Mouse (Mus musculus) mouse embryonic stem cell (cell line): ENCODE results near the gene Syt3.

Experiments used
- in situ Hi-C, 2 experiments: fragments of 300-500 bp; cut with MboI; formaldehyde crosslinking; loops; 1 replicate in 1 of 2; 3 replicates in 1 of 2; pipeline ENCODE4 v1.14.3; 2019 to 2020; ENCODE audit warnings: low sequenced_read_pairs in 2 of 2, low pct_unique_long_range_greater_than_20kb in 1 of 2, mixed read lengths in 1 of 2; ENCODE audit not compliant: unreplicated experiment in 1 of 2

Gene Syt3

DNA sequence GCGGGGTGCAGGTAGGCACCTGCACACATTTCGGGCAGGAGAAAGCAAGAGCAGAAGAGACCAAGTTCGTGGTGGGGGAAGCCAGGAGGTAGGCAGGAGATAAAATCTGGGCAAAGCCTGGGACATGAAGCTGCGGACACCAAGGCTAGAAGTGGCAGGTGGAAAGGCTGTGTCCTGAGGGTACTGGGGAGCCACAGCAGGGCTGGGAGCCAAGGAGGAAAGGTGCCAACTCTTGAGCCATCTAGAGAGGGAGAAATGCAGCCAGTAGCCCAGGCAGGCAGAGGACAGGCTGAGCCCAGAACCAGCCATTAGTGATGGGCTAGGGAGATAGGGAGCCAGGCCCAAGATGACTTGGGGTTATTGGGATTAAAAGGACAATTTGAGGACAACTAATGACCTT is 7.9 kb downstream of the Syt3 start:
- in situ Hi-C loops: no loop called here

DNA sequence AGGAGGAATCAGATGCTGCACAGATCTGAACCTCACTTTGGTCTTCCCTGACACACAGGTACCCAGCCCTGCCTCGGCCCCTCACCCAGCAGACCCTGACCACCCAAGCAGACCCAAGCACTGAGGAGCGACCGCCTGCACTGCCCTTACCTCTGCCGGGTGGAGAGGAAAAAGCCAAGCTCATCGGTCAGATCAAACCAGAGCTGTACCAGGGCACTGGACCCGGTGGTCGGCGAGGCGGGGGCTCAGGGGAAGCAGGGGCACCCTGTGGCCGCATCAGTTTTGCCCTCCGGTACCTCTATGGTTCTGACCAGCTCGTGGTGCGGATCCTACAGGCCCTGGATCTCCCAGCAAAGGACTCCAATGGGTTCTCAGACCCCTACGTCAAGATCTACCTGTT is 8.4 kb downstream of the Syt3 start:
- in situ Hi-C loops: no loop called here

DNA sequence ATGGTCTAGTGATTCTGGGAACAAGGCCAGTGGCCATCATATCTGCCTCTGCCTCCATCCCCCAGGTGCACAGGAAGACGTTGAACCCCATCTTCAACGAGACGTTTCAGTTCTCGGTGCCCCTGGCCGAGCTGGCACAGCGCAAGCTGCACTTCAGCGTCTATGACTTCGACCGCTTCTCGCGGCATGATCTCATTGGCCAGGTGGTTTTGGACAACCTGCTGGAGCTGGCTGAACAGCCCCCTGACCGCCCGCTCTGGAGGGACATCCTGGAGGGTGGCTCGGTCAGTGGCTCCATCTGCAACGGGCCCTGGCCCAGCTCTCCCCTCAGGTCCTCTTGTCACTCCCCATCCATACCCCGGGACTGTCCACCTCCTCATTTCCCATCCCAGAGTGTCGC is 9.4 kb downstream of the Syt3 start:
- in situ Hi-C loops: no loop called here

DNA sequence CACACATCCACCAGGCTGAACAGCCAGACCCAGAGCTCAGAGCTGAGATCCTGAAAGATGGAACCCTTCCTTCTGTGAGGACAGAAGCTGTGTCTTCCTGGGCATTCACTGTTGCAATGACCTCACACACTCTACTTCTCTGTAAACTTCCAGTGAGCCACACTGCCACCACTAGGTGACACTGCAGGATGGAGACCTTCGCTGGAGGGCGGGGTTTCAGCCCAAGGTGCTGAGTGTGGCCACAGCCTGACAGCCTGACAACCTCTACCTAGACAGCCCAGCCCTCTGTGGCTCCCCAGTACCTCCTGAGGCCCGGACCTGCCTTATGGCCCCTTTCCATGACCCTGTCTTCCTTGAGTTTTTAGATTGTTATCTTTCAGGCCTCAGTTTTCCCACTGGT is 14.7 kb downstream of the Syt3 start:
- in situ Hi-C loops: no loop called here

DNA sequence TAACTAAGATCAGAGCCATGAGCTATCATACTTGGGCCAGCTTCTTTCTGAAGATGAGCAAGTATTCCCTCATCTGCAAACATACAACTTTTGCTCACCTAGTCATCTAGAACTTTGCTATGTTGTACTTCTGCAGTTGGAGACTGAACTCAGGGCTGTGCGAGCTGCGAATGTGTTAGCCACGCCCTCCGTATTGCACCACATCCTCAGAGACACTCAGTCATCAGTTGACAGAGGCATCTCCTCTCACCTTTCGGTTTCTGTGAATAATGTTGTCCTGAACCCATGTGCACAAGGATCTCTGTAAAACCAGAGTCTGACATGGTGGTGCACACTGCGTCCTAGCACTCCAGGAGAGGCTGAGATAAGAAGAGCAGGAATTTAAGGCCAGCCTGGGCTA is 17.8 kb downstream of the Syt3 start:
- in situ Hi-C loops: loop anchor here in 1 of 2 experiments (5.0 kb wide), 1 partner anchor 96 kb away; the partner anchor contains the start of genes Emc10 and Fam71e1

DNA sequence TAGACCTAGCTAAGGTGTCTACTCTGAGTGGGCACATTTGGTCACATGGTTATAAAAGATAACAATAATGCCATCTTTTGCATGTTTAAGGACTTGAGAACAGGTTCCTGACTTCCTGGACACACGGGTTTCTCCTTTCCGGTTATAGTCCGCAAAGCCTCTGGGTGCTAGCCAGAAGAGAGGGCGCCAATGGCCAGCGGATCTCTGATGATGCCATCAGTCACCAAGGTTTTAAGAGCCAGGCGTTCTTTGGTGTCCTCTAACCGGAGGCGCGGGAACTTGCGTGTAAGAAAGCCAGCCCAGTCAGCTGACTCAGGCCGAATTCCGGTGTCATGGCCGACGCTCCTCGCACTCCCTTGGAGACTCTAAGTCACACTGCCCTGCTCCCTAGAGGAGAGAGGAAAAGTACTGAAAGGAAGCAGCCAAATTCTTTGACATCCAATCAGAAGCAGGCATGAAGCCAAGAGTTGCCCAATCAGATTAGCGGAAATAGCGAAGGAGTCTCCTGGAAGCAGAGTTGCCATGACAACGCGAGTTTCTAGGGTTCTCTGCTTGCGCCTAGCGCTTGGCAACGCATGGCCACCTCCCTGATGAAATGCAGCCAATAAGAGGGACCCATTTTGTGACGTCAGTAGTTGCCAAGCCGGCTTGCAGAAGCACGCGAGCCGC is 21.6 kb downstream of the Syt3 start:
- in situ Hi-C loops: no loop called here

DNA sequence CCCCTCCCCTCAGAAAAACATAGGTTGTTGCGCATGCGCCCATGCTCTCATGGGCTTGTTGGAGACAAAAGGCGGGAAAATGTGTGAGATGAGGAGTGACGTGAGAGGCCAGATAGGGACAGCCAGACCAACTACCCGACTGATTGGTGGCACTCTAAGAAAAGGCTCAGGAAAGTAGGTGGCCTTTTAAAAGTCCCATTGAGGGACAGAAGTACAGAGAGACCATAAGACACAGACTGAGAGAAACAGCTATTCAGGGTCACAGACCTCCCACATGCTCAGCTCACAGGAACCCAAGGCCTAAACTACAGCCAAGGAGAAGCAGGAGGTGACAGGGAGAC is 22.1 kb downstream of the Syt3 start:
- in situ Hi-C loops: no loop called here

DNA sequence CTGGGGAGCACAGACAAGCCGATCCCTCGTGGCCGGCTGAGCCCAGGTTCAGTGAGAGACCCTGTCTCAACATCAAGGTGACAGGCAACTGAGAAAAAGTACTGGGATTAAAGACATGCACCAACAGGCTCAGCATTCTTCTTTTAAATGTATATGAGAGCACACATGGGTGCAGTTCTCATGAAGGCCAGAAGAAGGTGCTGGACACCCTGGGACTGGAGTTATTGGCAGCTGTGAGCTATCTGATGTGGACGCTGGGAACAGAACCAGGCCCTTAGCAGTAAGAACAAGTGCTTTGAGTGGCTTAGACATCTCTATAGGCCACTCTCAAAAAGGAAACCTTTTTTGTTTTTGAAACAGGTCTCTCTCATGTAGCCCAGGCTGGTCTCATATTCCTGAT is 27.2 kb downstream of the Syt3 start:
- in situ Hi-C loops: no loop called here

DNA sequence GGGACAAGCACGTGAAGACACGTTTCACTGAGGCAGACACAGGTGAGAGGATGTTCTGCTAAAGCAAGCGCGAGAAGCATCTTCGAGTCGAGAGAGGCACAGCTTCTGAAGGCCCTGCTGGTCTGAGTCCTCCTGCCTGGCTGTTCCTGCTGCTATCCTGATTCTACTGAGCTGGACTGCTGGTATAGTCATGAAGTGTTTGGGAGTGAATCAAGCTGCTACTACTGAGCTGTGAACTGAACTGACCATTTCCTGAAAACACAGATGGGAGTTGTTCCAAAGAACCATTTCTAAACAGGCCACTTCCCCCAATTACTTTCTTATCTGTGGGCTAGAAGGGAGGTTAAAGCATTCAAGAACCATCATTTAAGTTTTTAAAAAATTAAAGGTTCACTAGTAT is 29.4 kb downstream of the Syt3 start:
- in situ Hi-C loops: no loop called here

DNA sequence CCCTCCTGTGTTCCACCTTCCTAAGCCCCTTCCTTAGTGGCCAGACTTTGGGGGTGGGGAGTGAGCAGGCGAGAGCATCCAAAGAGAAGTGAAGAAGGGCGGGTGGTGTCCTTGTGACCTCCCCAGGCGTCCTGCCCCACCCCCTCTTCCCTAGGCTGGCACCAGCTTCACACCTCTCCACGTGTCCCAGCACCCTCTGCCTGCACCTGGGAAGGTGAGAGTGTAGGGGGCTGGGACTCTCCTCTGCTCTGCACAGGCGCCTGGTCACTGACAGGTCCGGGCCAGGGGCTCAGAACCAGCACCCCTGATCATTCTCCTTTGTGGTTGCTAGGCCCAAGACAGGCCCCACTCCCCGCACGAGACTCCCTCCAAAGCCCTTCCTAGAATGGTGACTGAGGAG is 43.8 kb downstream of the Syt3 start:
- in situ Hi-C loops: loop anchor here in 1 of 2 experiments (25.0 kb wide), 1 partner anchor 90 kb away; no protein-coding TSS in a partner anchor

DNA sequence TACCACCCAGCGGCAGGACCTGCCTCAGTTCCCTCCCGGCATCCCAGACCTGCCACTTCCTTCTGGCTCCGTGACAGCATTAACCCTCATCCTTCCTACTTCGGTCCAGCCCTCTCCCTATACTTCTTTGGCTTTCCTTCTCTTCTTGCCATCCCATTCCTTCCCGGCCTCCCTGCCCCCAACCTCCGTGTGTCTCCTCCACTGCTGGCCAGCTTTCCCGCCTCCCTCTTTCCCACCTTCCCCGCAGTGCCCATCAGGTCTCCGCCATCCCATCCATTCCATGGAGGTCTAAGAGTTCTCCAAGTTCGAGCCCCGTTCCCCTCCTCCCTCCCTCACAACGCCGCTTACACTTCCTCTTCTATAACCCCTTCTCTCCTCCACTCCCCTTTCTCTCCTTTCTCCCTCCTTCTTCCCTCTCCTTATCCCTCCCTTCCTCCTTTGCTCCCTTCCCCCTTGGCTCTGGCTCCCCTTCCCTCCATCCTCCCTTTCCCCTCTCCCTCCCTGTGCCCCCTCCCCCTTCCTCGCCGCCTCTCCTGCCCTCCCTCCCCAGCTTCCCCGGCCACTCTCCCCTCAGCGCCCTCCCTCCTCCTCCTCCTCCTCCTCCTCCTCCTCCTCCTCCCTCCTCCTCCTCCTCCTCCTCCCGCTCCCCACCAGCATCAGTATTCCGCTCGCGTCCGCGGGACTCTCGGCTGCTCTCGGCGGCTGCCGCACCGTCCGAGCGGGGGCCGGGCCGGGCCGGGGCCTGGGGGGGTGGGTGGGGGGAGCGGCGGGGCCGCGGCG is 44.5 kb downstream of the Syt3 start:
- in situ Hi-C loops: loop anchor here in 1 of 2 experiments (25.0 kb wide), 1 partner anchor 91 kb away; no protein-coding TSS in a partner anchor

DNA sequence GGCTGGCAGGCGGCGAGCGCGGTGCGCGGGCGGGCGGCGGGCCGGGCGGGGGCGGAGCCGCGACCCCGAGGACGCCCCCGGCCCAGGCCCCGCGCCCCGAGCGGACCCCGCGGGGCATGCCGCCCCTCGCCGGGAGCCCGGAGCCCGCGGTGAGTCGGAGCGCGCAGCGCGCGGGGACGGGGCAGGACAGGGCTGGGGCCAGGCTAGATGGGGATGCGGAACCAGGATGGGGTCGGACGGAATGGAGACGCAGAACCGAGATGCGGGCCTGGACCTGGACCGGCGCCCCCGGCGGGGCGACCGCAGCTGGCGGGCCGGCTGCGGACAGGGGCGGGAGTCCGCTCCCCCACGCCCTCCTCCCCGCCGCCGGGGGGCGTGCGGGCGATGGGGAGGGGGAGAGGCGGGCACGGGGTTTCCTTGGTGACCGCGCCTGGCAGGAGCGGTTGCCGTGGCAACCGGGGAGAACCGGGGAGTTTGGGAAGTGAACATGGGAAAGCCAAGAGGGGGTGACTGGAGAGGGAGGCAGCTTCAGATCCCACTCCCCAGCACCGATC is 45.1 kb downstream of the Syt3 start, which contains the start of gene Lrrc4b:
Gene Lrrc4b (plus strand): TSS at position 51 of the 554 bp plus-strand sequence.
- in situ Hi-C loops: loop anchor here in 1 of 2 experiments (25.0 kb wide), 1 partner anchor 92 kb away; no protein-coding TSS in a partner anchor

DNA sequence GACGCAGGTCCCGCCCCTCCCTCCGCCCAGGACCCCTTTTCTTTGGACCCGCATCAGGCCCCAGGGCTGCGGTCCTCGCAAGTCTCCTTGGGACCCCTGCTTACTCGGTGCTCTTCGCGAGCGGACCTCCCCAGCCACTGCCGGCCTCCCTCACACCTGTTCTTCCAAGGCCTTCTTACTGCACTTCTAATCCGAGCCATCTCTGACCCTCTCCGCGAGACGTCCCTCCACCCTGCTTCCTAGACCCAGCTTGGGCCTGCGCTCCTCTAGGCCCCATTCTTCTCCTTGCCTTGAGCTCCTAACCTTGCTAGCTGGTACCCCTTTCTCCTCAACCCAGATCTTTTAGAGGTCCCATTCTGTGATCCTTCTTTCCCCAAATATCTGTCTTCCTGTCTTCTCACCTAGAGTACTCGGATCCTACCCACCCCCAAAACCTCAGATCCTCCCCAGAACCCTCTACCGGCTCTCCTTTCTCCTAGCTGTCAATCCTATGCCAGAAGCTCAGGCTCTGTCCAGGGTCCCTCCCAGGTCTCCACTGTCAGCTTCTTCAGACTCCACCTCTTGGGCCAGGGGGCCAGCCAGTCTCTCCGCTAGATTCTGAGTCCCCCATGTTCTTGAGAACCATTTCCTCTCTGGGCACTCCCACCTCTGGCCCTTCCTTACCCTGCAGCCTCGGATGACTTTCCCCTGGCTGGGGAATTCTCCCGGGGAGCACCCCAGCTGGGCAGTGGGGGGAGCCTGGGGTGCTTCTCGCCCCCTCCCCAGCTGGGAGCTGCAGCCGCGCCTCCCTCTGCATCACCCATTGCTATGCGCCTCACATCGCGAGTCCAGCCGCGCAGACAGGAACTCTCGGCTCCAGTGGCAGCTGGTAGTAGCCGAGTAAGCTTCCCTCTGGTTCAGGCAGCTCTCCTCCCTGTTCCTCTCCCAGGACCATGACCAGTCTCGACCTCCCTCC is 45.9 kb downstream of the Syt3 start:
- in situ Hi-C loops: loop anchor here in 1 of 2 experiments (25.0 kb wide), 1 partner anchor 93 kb away; no protein-coding TSS in a partner anchor

DNA sequence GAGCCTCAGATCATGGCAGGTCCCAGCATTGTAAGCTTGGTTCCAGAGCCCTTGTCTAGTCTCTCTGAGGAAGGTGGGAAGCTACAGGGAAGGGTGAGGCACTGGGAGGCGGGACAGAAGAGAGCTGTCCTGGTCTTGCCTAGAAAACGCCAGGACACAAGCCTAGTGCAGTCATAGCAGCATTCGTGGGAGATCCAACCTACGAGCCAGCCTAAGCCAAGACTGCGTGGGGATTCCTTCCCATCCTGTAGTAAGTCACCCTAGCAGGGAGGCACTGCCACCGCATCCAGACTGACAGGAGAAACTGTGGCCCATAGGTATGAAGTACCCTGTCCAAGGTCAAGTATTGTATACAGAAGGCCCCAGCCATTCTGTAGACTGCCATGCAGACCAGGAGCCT is 48.6 kb downstream of the Syt3 start:
- in situ Hi-C loops: loop anchor here in 1 of 2 experiments (25.0 kb wide), 1 partner anchor 95 kb away; no protein-coding TSS in a partner anchor

DNA sequence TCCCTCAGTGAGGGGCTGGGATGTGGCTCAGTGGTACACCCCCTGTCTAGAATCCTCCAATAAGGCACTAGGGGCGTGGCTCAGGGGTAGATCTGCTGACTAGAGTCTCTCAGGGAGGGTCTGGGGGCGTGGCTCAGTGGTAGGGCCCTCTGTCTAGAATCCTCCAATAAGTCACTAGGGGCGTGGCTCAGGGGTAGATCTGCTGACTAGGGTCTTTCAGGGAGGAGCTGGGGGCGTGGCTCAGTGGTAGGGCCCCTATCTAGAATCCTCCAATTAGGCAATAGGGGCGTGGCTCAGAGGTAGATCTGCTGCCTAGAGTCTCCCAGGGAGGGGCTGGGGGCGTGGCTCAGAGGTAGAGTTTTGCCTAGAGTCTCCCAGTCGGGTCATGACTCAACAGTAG is 49.5 kb downstream of the Syt3 start:
- in situ Hi-C loops: loop anchor here in 1 of 2 experiments (25.0 kb wide), 1 partner anchor 96 kb away; no protein-coding TSS in a partner anchor

DNA sequence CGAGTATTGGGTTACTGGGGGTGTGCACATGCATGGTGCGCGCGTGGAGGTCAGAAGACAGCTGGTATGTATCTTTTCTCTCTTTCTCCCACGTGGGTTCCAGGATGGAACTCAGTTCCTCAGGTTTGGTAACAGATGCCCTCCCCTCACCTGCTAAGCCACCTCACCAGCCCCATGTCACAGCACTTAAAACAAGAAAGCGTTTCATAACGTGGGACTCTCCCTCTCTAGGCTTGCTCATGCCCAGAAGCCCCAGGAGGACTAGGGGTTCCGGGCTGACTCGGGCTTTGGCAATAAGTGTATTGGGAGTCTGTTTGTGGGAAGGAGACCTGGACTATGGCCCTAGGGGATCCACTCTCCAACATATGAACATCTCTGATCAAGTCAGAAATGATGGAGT is 50.2 kb downstream of the Syt3 start:
- in situ Hi-C loops: loop anchor here in 1 of 2 experiments (25.0 kb wide), 1 partner anchor 97 kb away; no protein-coding TSS in a partner anchor

DNA sequence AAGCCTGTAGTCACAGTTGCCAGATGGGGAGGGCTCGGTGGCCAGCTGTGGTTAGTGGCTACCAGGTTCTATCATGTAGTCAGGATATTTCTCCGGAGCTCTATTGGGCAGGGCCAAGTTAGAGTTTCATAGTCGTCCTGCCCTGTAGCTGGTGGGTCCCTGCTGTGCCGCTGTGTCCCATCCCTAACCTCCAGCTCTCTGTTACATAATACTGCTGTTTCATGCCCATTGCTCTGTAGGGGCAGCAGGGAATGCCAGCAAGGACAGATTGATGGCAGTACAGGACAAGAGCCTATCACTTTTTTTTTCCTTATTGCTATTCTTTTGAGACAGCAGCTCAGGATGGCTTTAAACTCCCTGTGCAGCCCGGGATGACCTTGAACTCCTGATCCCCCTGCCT is 51.9 kb downstream of the Syt3 start:
- in situ Hi-C loops: loop anchor here in 1 of 2 experiments (25.0 kb wide), 1 partner anchor 98 kb away; no protein-coding TSS in a partner anchor

DNA sequence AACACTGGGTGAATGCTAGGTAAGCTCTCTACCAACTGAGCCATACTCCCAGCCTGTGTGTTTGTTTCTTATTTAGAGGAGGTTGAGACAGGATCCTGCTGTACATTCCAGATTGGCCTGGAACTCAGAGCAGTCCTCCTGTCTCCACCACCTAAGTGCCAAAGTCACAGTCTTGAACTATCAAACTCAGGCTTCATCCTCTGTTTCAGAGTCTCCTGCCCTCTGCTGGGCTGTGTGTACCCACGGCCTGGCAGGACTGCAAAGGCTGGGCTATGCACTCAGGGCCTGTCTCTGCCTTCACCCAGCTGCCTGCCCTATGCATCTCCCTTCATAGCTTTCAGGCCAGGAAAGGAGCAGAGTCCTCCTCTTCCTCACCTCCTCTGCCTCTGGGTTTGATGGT is 52.4 kb downstream of the Syt3 start:
- in situ Hi-C loops: loop anchor here in 1 of 2 experiments (25.0 kb wide), 1 partner anchor 99 kb away; no protein-coding TSS in a partner anchor
